Mouse (Mus musculus) adrenal gland, postnatal 14 days (tissue): ENCODE data around the gene Pgpep1l. TPM values are rescaled to one million over a fixed set of nuclear protein-coding genes. Genes with fewer than 3 reads are reported as not detected.

ENCODE experiments used
- DNase-seq: peaks from one replicate; pipeline ENCODE4 v3.0.0; 2021; ENCODE audit warnings: mixed read lengths
- total RNA-seq: library from RNA; stranded (reverse); gene quantifications from 2 replicates; pipeline ENCODE4 v1.2.3, GENCODE M21; 2021

Gene Pgpep1l
- total RNA-seq, 1 experiment from 2014 or later = not detected

DNA sequence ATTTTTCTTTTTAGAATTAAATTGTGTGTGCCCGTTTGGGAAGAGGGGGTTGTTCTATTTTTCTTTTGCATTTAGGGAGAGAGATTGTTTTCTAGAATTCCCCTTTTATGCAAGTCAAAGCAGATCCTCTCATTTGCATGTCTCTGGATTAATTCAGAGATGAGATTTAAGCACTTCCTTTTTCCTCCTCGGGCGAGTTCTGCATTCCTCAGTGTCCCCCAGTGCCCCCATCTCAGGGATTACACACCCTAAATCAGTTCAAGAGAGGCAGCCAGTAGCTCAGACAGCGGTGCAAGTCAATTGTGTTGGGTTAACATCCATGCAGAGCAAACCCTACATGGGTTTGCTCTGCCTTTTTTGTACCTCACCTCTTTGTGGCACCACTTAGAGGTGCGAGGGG lies 50.2 kb downstream of the Pgpep1l start:
- no peak for DNase-seq

DNA sequence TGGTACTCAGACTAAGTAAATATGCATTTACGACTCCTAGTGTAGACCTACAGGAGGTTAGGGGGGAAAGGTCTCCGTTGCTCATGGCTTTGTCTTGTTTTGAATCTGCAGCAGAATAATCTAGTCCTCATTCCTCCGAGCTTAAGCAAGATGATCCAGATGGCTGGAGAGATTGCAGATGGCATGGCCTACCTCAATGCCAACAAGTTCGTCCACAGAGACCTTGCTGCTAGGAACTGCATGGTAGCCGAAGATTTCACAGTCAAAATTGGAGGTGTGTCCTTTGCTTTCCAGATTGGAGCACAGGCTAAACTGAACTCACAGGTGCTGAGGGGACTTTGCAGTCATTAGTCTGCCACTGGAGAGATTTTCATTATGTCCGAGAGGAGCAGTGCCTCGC lies 52.1 kb downstream of the Pgpep1l start:
- DNase-seq = no peak

DNA sequence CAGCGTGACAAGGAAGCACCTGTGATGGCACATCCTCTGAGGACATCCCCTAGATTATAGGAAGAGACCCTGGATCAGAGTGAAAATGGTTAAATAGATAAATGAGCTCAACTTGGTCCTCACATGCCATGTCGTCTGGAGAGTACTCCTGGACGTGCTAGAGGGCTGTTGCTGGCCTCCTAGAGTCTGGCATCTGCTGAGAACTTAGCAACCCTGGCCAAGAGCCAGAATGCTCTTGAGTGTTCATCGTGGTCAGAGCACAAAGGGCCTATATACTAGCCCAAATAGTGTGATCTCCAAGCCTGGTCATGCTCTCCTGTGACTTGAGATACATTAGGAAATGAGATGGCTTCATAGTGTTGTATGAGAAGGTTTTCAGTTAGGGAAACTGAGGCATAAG lies 53.6 kb downstream of the Pgpep1l start:
- no peak for DNase-seq

DNA sequence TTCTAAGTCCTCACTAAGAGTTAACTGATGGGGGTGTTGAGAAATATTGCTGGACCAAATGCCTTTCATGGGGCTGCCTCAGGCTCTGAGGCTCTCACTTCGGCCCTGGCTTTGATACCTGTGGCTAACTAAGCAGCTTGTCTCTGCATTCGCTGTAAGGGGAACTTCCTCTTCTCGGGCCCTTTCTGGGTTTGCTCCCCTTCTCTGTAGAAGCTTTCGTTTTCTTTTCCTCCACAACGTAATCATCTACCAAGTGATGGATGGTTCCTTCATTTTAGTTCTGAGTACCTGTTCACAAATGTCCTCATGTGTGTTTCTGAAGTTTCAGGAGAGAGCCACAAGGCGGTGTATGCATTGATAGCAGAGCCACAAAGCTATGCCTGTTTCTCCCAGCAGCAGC lies 55.0 kb downstream of the Pgpep1l start:
- DNase-seq = no peak

DNA sequence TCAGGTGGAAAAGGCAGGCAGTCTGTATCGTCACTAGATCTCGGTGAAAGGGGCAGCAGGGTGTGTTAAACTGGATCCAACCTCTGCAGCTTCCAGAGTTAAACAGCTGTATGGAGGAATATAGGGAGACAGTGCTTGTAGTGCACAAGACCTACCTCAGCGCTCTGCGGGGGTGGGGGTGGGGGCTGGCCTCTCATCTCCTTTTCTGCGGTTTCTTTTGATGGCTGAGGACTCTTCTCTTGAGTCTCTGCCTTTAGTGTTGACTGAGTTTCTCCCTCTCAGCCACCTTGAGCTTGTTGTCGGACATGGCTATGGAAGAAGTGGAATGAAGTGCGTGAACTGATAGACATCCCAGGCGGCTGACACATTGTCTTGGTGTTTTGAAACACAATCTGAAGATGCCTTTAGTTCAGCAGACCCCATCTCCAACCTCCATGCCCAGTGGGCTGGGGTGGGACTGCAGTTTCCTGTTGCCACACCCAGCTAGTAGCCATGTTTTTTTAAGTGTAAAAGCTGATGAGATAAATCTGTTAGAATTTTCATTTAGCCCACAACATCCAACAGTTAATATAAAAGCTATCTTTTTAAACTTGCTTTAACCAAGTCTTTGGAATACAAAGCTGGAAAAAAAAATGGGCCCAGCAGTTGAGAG lies 58.1 kb downstream of the Pgpep1l start:
- no peak for DNase-seq

DNA sequence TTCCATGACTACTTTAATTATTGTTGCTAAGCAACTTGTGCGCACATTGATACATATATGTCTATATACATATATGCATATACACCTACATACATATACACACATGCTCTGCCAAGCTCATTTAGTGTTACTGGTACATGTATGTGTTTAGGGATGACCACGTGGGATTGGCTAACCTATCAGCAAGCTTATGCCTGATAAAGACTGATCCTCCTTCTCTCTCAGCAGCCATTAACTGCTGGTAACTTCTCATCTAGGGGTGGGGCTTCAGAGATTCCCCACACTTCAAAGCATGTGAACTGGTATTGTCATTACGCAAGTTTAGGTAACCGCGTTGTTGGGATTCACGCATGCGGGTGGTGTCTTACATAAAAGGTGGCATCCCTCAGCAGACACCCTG lies 64.4 kb downstream of the Pgpep1l start:
- DNase-seq = no peak

DNA sequence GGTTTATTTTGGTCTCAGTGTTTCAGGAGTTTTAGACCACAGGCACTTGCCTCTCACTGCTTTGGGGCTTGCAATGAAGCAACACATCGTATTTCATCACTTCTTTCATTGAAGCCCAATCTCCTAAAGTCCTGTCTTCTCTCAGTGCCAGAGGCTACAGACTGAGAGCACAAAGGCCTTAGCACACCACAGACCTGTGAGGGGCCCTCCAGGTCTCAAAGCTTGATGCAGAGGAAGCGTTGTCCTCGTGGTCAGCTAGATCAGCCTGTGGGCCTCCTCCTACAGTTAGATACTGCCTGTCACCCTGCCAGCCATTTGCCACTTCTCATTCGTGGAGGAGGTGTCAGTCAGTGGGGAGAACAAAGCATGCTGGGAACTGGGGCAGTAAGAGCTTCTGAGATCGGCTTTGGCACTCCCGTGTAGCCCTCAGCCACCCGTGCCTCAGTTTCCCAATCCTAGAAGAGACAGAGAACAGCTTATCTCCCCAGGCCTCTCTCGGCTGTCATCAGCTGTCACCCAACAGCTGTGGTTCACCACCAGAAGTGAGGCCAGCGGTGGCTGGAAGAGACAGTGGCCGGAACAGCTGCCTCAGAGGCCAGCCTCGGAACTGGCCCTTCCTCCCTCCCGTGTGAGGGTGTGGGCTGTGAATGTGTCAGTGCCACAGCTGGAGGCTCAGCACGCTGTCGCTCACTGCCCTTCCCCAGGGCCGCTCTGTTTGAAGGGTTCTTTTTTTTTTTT lies 69.9 kb downstream of the Pgpep1l start:
- DNase-seq = no peak

DNA sequence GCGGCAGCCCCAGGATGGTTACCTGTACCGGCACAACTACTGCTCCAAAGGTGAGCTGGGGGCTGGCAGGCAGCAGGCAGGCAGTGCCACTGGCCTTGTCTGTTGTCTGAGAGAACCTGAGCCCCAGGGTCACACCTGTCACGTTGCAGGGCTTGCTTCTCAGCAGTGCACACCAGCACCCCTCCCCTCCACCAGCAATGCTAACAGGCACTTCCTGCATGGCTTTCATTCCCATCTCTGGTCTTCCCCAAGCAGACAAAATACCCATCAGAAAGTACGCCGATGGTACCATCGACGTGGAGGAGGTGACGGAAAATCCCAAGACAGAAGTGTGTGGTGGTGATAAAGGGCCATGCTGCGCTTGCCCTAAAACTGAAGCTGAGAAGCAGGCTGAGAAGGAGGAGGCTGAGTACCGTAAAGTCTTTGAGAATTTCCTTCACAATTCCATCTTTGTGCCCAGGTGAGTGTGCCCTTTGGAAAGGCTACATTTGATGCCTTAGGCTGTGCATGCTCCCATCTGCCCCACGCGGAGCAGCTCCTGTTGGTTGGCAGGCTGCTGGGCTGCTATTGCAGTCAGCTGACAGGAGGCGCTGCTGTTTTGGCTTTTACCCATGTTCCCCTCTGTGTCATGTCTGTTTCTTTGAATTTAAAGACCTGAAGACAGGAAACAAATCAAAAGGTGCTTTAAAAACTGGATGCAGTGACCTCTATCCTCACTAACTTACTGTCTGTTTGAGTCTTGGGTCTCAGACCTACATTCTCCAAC lies 74.2 kb downstream of the Pgpep1l start:
- DNase-seq = no peak

DNA sequence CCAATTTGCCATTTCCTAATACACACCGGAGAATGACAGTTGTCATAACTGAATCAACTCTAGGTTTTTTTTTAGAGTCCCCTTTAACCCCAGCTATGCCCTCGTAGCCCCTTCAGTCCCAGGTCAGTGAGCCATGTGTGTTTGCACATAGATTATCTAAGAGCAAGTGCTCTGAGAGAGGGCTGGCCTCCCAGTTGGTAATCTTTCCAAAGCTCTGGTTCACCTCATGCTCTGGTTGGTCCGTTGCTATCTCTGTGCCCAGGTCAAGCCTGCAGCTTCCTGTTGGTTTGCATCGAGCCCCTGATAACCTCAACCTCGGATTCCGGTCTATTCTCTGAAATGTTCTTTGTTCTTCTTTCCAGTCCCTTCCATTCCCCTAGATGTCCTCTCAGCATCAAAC lies 74.8 kb downstream of the Pgpep1l start:
- no peak for DNase-seq

Other genes with a start within 250 kb of the Pgpep1l start
- gene Fam169b, start 9.6 kb upstream of the Pgpep1l start, total RNA-seq = 1.4 and 2.4 TPM in 2 replicates